Mouse (Mus musculus): ENCODE measurements at regions not wholly inside any gene's neighbourhood (a gene's known extent, or its start where the extent isn't known, plus 50 kb on each side); places are given as distances from the start of the nearest gene placed in this dataset.

DNA sequence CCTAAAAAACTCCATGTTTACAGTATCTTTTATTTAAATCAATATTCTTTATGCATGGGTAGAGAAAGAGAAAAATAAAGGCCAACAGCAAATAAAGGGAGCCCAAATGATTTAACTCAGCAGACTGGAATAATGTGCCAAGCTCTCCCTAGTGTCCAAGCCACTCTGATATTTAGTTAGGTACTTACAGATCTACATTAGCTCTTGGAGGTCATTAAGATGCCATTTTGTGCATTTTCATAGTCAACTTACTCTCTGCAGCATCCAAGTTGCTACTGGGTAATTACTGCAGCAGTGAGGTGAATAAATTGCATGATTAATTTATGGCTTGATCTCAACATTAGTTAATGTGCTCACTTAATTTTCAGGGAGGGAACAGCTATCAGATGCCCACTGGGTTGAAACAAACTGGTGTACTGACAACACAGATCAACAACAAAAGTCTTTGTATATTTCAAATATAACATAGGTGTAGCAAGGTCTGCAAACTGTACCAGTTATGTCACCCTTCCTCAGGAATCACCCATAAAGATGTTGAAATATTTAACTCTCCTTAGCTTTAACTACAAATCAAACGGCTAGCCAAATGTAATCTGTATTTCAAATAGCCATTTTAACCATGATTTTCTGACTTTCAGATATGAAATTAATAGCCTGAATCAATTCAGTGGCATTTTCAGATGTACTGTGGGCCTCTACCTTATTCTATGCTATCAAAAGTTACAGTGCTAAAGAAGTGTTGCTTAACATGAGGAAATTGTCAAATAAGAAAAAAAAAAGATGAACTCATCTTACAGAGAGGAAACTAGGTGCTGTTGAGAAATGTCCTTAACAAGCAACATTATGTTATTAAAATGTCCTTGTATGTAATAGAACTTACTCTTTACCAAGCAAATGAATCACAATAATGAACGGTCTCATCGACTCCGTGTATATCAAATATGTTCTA is 163.8 kb upstream of the Hapln1 start:
- TF ChIP-seq CTCF (IDR thresholded peaks at IDR 0.05), result no peak
- no peak for TF ChIP-seq EP300 (IDR thresholded peaks at IDR 0.05)
